Comparison of ENCODE assay signal across 11 mouse cellular contexts in the genomic region with DNA sequence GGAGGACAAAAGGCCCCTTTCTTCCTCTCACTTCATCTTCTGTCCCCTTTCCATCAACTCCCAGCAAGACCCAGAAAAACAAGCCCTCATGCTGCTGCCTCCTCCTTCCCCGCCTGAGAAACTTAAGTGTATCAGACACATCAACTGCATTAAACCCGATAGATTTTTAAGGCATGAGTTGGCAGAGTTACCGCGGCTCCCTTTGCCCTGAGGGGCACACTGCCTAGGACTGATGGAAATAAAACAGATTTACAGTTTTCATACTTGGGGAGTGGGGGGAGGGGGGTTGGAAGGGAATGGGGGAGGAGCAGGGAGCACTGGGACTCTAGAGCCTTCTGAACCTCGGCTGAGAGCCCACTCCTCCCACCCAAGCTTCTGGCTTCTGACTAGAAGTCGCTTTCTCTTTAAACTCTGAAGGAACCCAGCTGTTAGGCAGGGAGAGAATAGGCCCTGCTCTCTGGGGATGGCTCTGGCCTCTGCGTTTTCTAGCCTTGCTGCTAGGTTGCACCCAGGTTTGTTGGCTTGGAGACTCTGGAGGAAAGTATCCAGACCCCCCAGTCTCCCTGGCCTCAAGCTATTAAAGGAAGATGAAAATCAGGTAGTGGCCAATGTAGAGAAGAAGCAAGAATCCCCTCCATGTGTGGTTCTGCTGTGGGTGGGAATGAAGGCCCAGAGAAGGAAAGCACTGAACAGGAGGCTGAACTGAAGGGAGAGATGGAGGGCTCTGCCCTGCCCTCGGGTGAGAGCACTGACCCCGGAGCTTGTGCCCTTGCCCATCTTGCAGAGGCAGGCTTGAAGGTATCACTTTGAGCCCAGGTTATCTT. TPM values are rescaled to one million over a fixed set of nuclear protein-coding genes. Genes with fewer than 3 reads are reported as not detected.
DNase-seq lines count a peak whose midpoint lies in the region; ATAC-seq and TF ChIP-seq lines count a peak whose summit lies in the region.
"Had no signal": no experiment of that assay in that cellular context is flagged by ENCODE, and none has a peak within 500 bp of the region (broad histone marks: within the 10 kb centered on the region; RNA-seq: fewer than 3 reads in every experiment).

No protein-coding gene starts in this region.

- H3K9me3 ChIP-seq in embryonic facial prominence, embryonic 11.5 days (replicated peaks; ENCODE audit: control insufficient read depth, low read length), result no peaks in the 10 kb centered on the region
- H3K9me3 ChIP-seq in limb, embryonic 12.5 days, result no peaks in the 10 kb centered on the region
- no peaks in the 10 kb centered on the region for H3K9me3 ChIP-seq in liver, embryonic 11.5 days (ENCODE audit: control insufficient read depth, low read length)
- H3K9me3 ChIP-seq in midbrain, embryonic 14.5 days (ENCODE audit: control insufficient read depth, low read length), result no peaks in the 10 kb centered on the region

- H3K4me3 ChIP-seq in kidney, adult 2 months (ENCODE audit: insufficient read depth, low read depth, low read length), result no peak overlapping the region
- H3K4me3 ChIP-seq in embryonic facial prominence, embryonic 11.5 days (ENCODE audit: low read depth, low read length), result no peak overlapping the region
- no peak overlapping the region for H3K4me3 ChIP-seq in limb, embryonic 12.5 days (replicated peaks)
- no peak overlapping the region for H3K4me3 ChIP-seq in liver, embryonic 11.5 days (ENCODE audit: low read depth, low read length)
- H3K4me3 ChIP-seq in midbrain, embryonic 14.5 days (replicated peaks; ENCODE audit: low read depth, low read length), result no peak overlapping the region

- no peak overlapping the region for H3K9ac ChIP-seq in embryonic facial prominence, embryonic 11.5 days (replicated peaks; ENCODE audit: low read length)
- no peak overlapping the region for H3K9ac ChIP-seq in limb, embryonic 12.5 days (replicated peaks)
- H3K9ac ChIP-seq in liver, embryonic 11.5 days (ENCODE audit: low read depth, low read length), result no peak overlapping the region
- no peak overlapping the region for H3K9ac ChIP-seq in midbrain, embryonic 14.5 days (replicated peaks; ENCODE audit: low read length)

- no peaks in the 10 kb centered on the region for H3K27me3 ChIP-seq in kidney, adult 2 months (replicated peaks; ENCODE audit: control insufficient read depth, insufficient read depth, low read length)
- H3K27me3 ChIP-seq in embryonic facial prominence, embryonic 11.5 days (ENCODE audit: control insufficient read depth, insufficient read depth, low read length), result no peaks in the 10 kb centered on the region
- no peaks in the 10 kb centered on the region for H3K27me3 ChIP-seq in limb, embryonic 12.5 days
- H3K27me3 ChIP-seq in liver, embryonic 11.5 days (replicated peaks; ENCODE audit: control insufficient read depth, insufficient read depth, low read length), result no peaks in the 10 kb centered on the region
- H3K27me3 ChIP-seq in midbrain, embryonic 14.5 days (ENCODE audit: control insufficient read depth, insufficient read depth, low read length), result no peaks in the 10 kb centered on the region
- H3K27me3 ChIP-seq: CH12.LX had no signal

- no peak for TF ChIP-seq CTCF in kidney, adult 2 months (conservative IDR thresholded peaks at IDR 0.05; ENCODE audit: insufficient read depth, insufficient read length, low read depth, low read length)

- intact Hi-C loops in heart, postnatal 14 days (cut with DNase I), result no loop called here

- H3K4me2 ChIP-seq in embryonic facial prominence, embryonic 11.5 days (ENCODE audit: low read depth, low read length), result no peak overlapping the region
- no peak overlapping the region; the same call in 1 of the 2 replicates for H3K4me2 ChIP-seq in limb, embryonic 12.5 days
- H3K4me2 ChIP-seq in liver, embryonic 11.5 days, result no peak overlapping the region
- H3K4me2 ChIP-seq in midbrain, embryonic 14.5 days (ENCODE audit: low read length), result no peak overlapping the region

- H3K4me1 ChIP-seq in kidney, adult 2 months (ENCODE audit: control insufficient read depth, insufficient read depth, low read length), result no peaks in the 10 kb centered on the region
- no peaks in the 10 kb centered on the region for H3K4me1 ChIP-seq in embryonic facial prominence, embryonic 11.5 days (ENCODE audit: control insufficient read depth, insufficient read depth, low read length)
- H3K4me1 ChIP-seq in limb, embryonic 12.5 days (replicated peaks), result peaks cover 21% of the 10 kb centered on the region
- H3K4me1 ChIP-seq in liver, embryonic 11.5 days (replicated peaks; ENCODE audit: control insufficient read depth, insufficient read depth, low read length), result no peaks in the 10 kb centered on the region
- H3K4me1 ChIP-seq in midbrain, embryonic 14.5 days (ENCODE audit: control insufficient read depth, insufficient read depth, low read length), result peaks cover 7% of the 10 kb centered on the region; the same call in 1 of the 2 replicates

- TF ChIP-seq POLR2A in kidney, adult 2 months (IDR thresholded peaks at IDR 0.05; ENCODE audit: low read depth, low read length), result no peak

- H3K27ac ChIP-seq in kidney, adult 2 months (ENCODE audit: insufficient read depth, low read depth, low read length), result no peak overlapping the region
- H3K27ac ChIP-seq in embryonic facial prominence, embryonic 11.5 days (replicated peaks; ENCODE audit: low read depth, low read length), result peak overlapping the region; percentile 6; the same call in 1 of the 2 replicates
- H3K27ac ChIP-seq in limb, embryonic 12.5 days, result peak overlapping the region; percentile 79
- no peak overlapping the region for H3K27ac ChIP-seq in liver, embryonic 11.5 days (ENCODE audit: low read depth, low read length)
- no peak overlapping the region for H3K27ac ChIP-seq in midbrain, embryonic 14.5 days (replicated peaks; ENCODE audit: low read depth, low read length)
- H3K27ac ChIP-seq: macrophage had no signal

- DNase-seq in kidney, adult 2 months, result peak; percentile 38
- no peak for DNase-seq in kidney, adult 18-20 months
- no peak for DNase-seq in embryonic facial prominence, embryonic 11.5 days (ENCODE audit: low spot score)
- DNase-seq in heart, postnatal 14 days, result peak; percentile 41 to 59
- DNase-seq in liver, embryonic 11.5 days (ENCODE audit: low spot score), result no peak
- DNase-seq in thymus, postnatal 25 days, result no peak
- DNase-seq in midbrain, embryonic 14.5 days, result no peak
- DNase-seq: adrenal gland, adult 2 months had no signal

- 42% methylated on average over 9 of the region's 9 CpGs for WGBS in kidney, adult 2 months
- WGBS in embryonic facial prominence, embryonic 11.5 days, result 44% methylated on average over 9 of the region's 9 CpGs
- WGBS in limb, embryonic 12.5 days, result 38% methylated on average over 9 of the region's 9 CpGs
- 74% methylated on average over 9 of the region's 9 CpGs for WGBS in liver, embryonic 11.5 days
- WGBS in midbrain, embryonic 14.5 days, result 52% methylated on average over 9 of the region's 9 CpGs

- no peaks in the 10 kb centered on the region for H3K36me3 ChIP-seq in kidney, adult 2 months (ENCODE audit: control insufficient read depth, insufficient read depth, low read length)
- H3K36me3 ChIP-seq in embryonic facial prominence, embryonic 11.5 days (replicated peaks; ENCODE audit: control insufficient read depth, insufficient read depth, low read depth, low read length), result no peaks in the 10 kb centered on the region
- H3K36me3 ChIP-seq in limb, embryonic 12.5 days, result peaks cover 14% of the 10 kb centered on the region
- H3K36me3 ChIP-seq in liver, embryonic 11.5 days (ENCODE audit: control insufficient read depth, insufficient read depth, low read length), result 0 out of 2 replicates have a peak, but pooled peaks cover 2% of the 10 kb centered on the region
- 0 out of 2 replicates have a peak, but pooled peaks cover 6% of the 10 kb centered on the region for H3K36me3 ChIP-seq in midbrain, embryonic 14.5 days (ENCODE audit: control insufficient read depth, insufficient read depth, low read length)

- ATAC-seq in embryonic facial prominence, embryonic 11.5 days (replicated peaks; ENCODE audit: insufficient number of reproducible peaks, low FRiP score, low TSS enrichment, low read depth), result no peak
- ATAC-seq in limb, embryonic 12.5 days (ENCODE audit: insufficient number of reproducible peaks, insufficient read depth, low FRiP score, low TSS enrichment, low read depth), result no peak; the same call in 1 of the 2 replicates
- no peak for ATAC-seq in liver, embryonic 11.5 days (replicated peaks; ENCODE audit: low FRiP score)
- ATAC-seq in midbrain, embryonic 14.5 days (ENCODE audit: low FRiP score, low TSS enrichment), result no peak

RNA-seq across cellular contexts. Expression of gene Mtss1l, which starts 18.4 kb away (rescaled TPM):
- 23.0 and 25.2 TPM in 2 replicates for polyA plus RNA-seq in kidney, adult 2 months (2012; rRNA removed)
- polyA plus RNA-seq in embryonic facial prominence, embryonic 11.5 days (2014; fragmentation: Nextera tagmentation; extraction: Ambion mirVana), result 7.9 and 12.7 TPM in 2 replicates
- 10 to 100 TPM; 31.4 to 32.9 TPM for total RNA-seq in heart, postnatal 14 days (2021)
- 11.8 and 19.2 TPM in 2 replicates for polyA plus RNA-seq in limb, embryonic 12.5 days (2016; fragmentation: Nextera tagmentation; extraction: Ambion mirVana)
- 4.9 and 5.9 TPM in 2 replicates for polyA plus RNA-seq in liver, embryonic 11.5 days (2014; fragmentation: Nextera tagmentation; extraction: Ambion mirVana)
- 27.5 and 31.4 TPM in 2 replicates for polyA plus RNA-seq in midbrain, embryonic 14.5 days (2014; fragmentation: Nextera tagmentation; extraction: Ambion mirVana)

Comparison
In these comparisons a context has a peak if more than half of its experiments do, and no peak if none do; other contexts are left out.
1. DNase-seq: peak in kidney, adult 2 months (single experiment) and heart, postnatal 14 days (2 of 2); none in kidney, adult 18-20 months (single experiment), embryonic facial prominence, embryonic 11.5 days (single experiment), liver, embryonic 11.5 days (single experiment), thymus, postnatal 25 days (single experiment) and midbrain, embryonic 14.5 days (single experiment).
2. H3K27ac ChIP-seq: peak in embryonic facial prominence, embryonic 11.5 days (single experiment) and limb, embryonic 12.5 days (single experiment); none in kidney, adult 2 months (single experiment), liver, embryonic 11.5 days (single experiment) and midbrain, embryonic 14.5 days (single experiment).